Mouse (Mus musculus): ENCODE measurements around the gene 9930022D16Rik.

- TF ChIP-seq GATA1 (IDR thresholded peaks at IDR 0.05; ENCODE audit: borderline replicate concordance, low read length) (no peak), FLI1 (IDR thresholded peaks at IDR 0.05; ENCODE audit: low read length) (no peak)
These were observed 46.7 kb upstream of the 9930022D16Rik start for GRCm38 (mm10) chr11:109366802-109367579.
